Mouse (Mus musculus): ENCODE measurements at regions not wholly inside any gene's neighbourhood (a gene's known extent, or its start where the extent isn't known, plus 50 kb on each side); places are given as distances from the start of the nearest gene placed in this dataset.

- H3K4me2 ChIP-seq (replicated peaks; ENCODE audit: low read depth): no peak overlapping the region
- DNase-seq (ENCODE audit: low spot score): no peak
- 74% methylated on average over 6 of the region's 6 CpGs for WGBS
- no peaks in the 10 kb centered on the region for H3K9me3 ChIP-seq (ENCODE audit: control insufficient read depth, low read length)
- TF ChIP-seq CTCF (IDR thresholded peaks at IDR 0.05; ENCODE audit: low read depth) (no peak), EP300 (optimal IDR thresholded peaks at IDR 0.05) (no peak)
- peaks cover 2% of the 10 kb centered on the region; the same call in 1 of the 2 replicates for H3K27me3 ChIP-seq (ENCODE audit: control insufficient read depth, insufficient read depth, low read length)
- H3K4me1 ChIP-seq (replicated peaks; ENCODE audit: control insufficient read depth, insufficient read depth): no peaks in the 10 kb centered on the region
- H3K4me3 ChIP-seq (ENCODE audit: low read depth, low read length): no peak overlapping the region
- no peak overlapping the region for H3K9ac ChIP-seq (ENCODE audit: low read length)
- ATAC-seq (ENCODE audit: low FRiP score, low TSS enrichment): no peak
- H3K27ac ChIP-seq (replicated peaks): no peak overlapping the region
- H3K36me3 ChIP-seq (ENCODE audit: control insufficient read depth, insufficient read depth, low read length): no peaks in the 10 kb centered on the region
These were observed 141.5 kb upstream of the Rybp start for GRCm38 (mm10) chr6:100428759-100429158.

- TF ChIP-seq EP300 (optimal IDR thresholded peaks at IDR 0.05) (no peak), CTCF (IDR thresholded peaks at IDR 0.05; ENCODE audit: low read depth) (no peak)
- peaks cover 2% of the 10 kb centered on the region; the same call in 1 of the 2 replicates for H3K27me3 ChIP-seq (ENCODE audit: control insufficient read depth, insufficient read depth, low read length)
- no peaks in the 10 kb centered on the region for H3K36me3 ChIP-seq (ENCODE audit: control insufficient read depth, insufficient read depth, low read length)
- H3K4me2 ChIP-seq (replicated peaks; ENCODE audit: low read depth): no peak overlapping the region
- ATAC-seq (ENCODE audit: low FRiP score, low TSS enrichment): no peak
- no peak overlapping the region for H3K27ac ChIP-seq (replicated peaks)
- no peaks in the 10 kb centered on the region for H3K9me3 ChIP-seq (ENCODE audit: control insufficient read depth, low read length)
- no peak overlapping the region for H3K9ac ChIP-seq (ENCODE audit: low read length)
- no peak for DNase-seq (ENCODE audit: low spot score)
- WGBS: 44% methylated on average over 1 of the region's 1 CpGs
- H3K4me3 ChIP-seq (ENCODE audit: low read depth, low read length): no peak overlapping the region
- no peaks in the 10 kb centered on the region for H3K4me1 ChIP-seq (replicated peaks; ENCODE audit: control insufficient read depth, insufficient read depth)
These were observed 138.3 kb upstream of the Rybp start for GRCm38 (mm10) chr6:100425551-100425950.

- Histone ChIP-seq H3K4me2 (replicated peaks; ENCODE audit: low read depth) (no peak overlapping the region), H3K4me3 (ENCODE audit: low read depth, low read length) (no peak overlapping the region), H3K27me3 (ENCODE audit: control insufficient read depth, insufficient read depth, low read length) (peaks cover 2% of the 10 kb centered on the region; the same call in 1 of the 2 replicates), H3K27ac (replicated peaks) (no peak overlapping the region), H3K9ac (ENCODE audit: low read length) (no peak overlapping the region), H3K36me3 (ENCODE audit: control insufficient read depth, insufficient read depth, low read length) (no peaks in the 10 kb centered on the region), H3K4me1 (replicated peaks; ENCODE audit: control insufficient read depth, insufficient read depth) (no peaks in the 10 kb centered on the region), H3K9me3 (ENCODE audit: control insufficient read depth, low read length) (no peaks in the 10 kb centered on the region)
- ATAC-seq (ENCODE audit: low FRiP score, low TSS enrichment) (peak; percentile 64), DNase-seq (ENCODE audit: low spot score) (no peak)
- whole genome bisulfite sequencing: 34% methylated on average over 12 of the region's 12 CpGs
- no peak for TF ChIP-seq CTCF (IDR thresholded peaks at IDR 0.05; ENCODE audit: low read depth)
- TF ChIP-seq EP300 (optimal IDR thresholded peaks at IDR 0.05): no peak
These were observed 137.6 kb upstream of the Rybp start for GRCm38 (mm10) chr6:100424788-100425403.

GRCm38 (mm10) chr6:100424181-100424580 is 136.9 kb upstream of the Rybp start:
- no peak for TF ChIP-seq EP300 (optimal IDR thresholded peaks at IDR 0.05)
- no peak for TF ChIP-seq CTCF (IDR thresholded peaks at IDR 0.05; ENCODE audit: low read depth)
- no peaks in the 10 kb centered on the region for H3K9me3 ChIP-seq (ENCODE audit: control insufficient read depth, low read length)
- 95% methylated on average over 6 of the region's 6 CpGs for WGBS
- H3K27me3 ChIP-seq (ENCODE audit: control insufficient read depth, insufficient read depth, low read length): peaks cover 2% of the 10 kb centered on the region; the same call in 1 of the 2 replicates
- H3K9ac ChIP-seq (ENCODE audit: low read length): no peak overlapping the region
- no peak for DNase-seq (ENCODE audit: low spot score)
- H3K27ac ChIP-seq (replicated peaks): no peak overlapping the region
- H3K4me1 ChIP-seq (replicated peaks; ENCODE audit: control insufficient read depth, insufficient read depth): no peaks in the 10 kb centered on the region
- no peak for ATAC-seq (ENCODE audit: low FRiP score, low TSS enrichment)
- H3K4me3 ChIP-seq (ENCODE audit: low read depth, low read length): no peak overlapping the region
- no peaks in the 10 kb centered on the region for H3K36me3 ChIP-seq (ENCODE audit: control insufficient read depth, insufficient read depth, low read length)
- H3K4me2 ChIP-seq (replicated peaks; ENCODE audit: low read depth): no peak overlapping the region

GRCm38 (mm10) chr6:100423636-100424035 is 136.4 kb upstream of the Rybp start:
- no peak overlapping the region for H3K27ac ChIP-seq (replicated peaks)
- peaks cover 2% of the 10 kb centered on the region; the same call in 1 of the 2 replicates for H3K27me3 ChIP-seq (ENCODE audit: control insufficient read depth, insufficient read depth, low read length)
- no peak overlapping the region for H3K4me3 ChIP-seq (ENCODE audit: low read depth, low read length)
- H3K4me1 ChIP-seq (replicated peaks; ENCODE audit: control insufficient read depth, insufficient read depth): no peaks in the 10 kb centered on the region
- H3K4me2 ChIP-seq (replicated peaks; ENCODE audit: low read depth): no peak overlapping the region
- H3K9ac ChIP-seq (ENCODE audit: low read length): no peak overlapping the region
- no peaks in the 10 kb centered on the region for H3K9me3 ChIP-seq (ENCODE audit: control insufficient read depth, low read length)
- no peak for TF ChIP-seq CTCF (IDR thresholded peaks at IDR 0.05; ENCODE audit: low read depth)
- TF ChIP-seq EP300 (optimal IDR thresholded peaks at IDR 0.05): no peak
- H3K36me3 ChIP-seq (ENCODE audit: control insufficient read depth, insufficient read depth, low read length): no peaks in the 10 kb centered on the region
- ATAC-seq (ENCODE audit: low FRiP score, low TSS enrichment): no peak
- DNase-seq (ENCODE audit: low spot score): no peak
- 97% methylated on average over 12 of the region's 12 CpGs for WGBS

- no peak overlapping the region for H3K4me2 ChIP-seq (replicated peaks; ENCODE audit: low read depth)
- 93% methylated on average over 6 of the region's 6 CpGs for WGBS
- no peaks in the 10 kb centered on the region for H3K36me3 ChIP-seq (ENCODE audit: control insufficient read depth, insufficient read depth, low read length)
- no peaks in the 10 kb centered on the region for H3K4me1 ChIP-seq (replicated peaks; ENCODE audit: control insufficient read depth, insufficient read depth)
- no peak overlapping the region for H3K27ac ChIP-seq (replicated peaks)
- H3K9ac ChIP-seq (ENCODE audit: low read length): no peak overlapping the region
- DNase-seq (ENCODE audit: low spot score) (no peak), ATAC-seq (ENCODE audit: low FRiP score, low TSS enrichment) (no peak)
- H3K4me3 ChIP-seq (ENCODE audit: low read depth, low read length): no peak overlapping the region
- H3K9me3 ChIP-seq (ENCODE audit: control insufficient read depth, low read length): no peaks in the 10 kb centered on the region
- TF ChIP-seq CTCF (IDR thresholded peaks at IDR 0.05; ENCODE audit: low read depth) (no peak), EP300 (optimal IDR thresholded peaks at IDR 0.05) (no peak)
- H3K27me3 ChIP-seq (ENCODE audit: control insufficient read depth, insufficient read depth, low read length): peaks cover 2% of the 10 kb centered on the region; the same call in 1 of the 2 replicates
These were observed 135.3 kb upstream of the Rybp start for GRCm38 (mm10) chr6:100422603-100423002.
